Mouse (Mus musculus) brain, embryonic 14.5 days (tissue): ENCODE measurements around the gene Drg1.

Experiments
- CTCF ChIP-seq: fragments of 200-500 bp; IDR thresholded peaks from 2 replicates; pipeline ENCODE4 v1.5.1; 2012; ENCODE audit warnings: inconsistent platforms, mild to moderate bottlenecking, moderate library complexity, borderline replicate concordance; ENCODE audit not compliant: insufficient read depth, insufficient read length; ENCODE audit errors: extremely low read depth
- POLR2A ChIP-seq: fragments of 200-500 bp; IDR thresholded peaks from 2 replicates; pipeline ENCODE4 v1.6.1; 2012; ENCODE audit warnings: mild to moderate bottlenecking, inconsistent platforms, borderline replicate concordance; ENCODE audit not compliant: poor library complexity, insufficient read depth, insufficient read length, severe bottlenecking; ENCODE audit errors: extremely low read depth

- no peak for TF ChIP-seq CTCF
- TF ChIP-seq POLR2A: no peak
Observed at GRCm38 (mm10) chr11:3242395-3242794, 23.8 kb downstream of the Drg1 start.
